ENCODE assay signal across 9 mouse cellular contexts in the genomic region with DNA sequence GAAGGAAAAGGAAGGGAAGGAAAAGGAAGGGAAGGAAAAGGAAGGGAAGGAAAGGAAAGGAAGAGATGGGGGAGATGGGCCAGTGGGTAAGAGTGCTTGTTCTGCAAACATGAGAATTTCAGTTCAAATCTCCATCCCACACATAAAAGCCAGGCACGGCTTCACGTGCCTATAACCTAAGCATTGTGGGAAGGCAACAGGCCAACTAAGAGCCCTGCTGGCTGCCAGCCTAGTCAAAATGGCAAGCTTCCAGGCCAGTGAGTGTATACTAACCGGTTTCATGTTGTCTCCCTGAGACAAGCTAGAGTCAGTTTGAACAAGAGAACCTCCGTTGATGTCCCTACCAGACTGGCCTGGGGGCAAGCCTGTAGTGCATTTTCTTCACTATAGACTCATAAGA. TPM values are rescaled to one million over a fixed set of nuclear protein-coding genes. Genes with fewer than 3 reads are reported as not detected.
DNase-seq lines count a peak whose midpoint lies in the region; ATAC-seq and TF ChIP-seq lines count a peak whose summit lies in the region.
"Had no signal": no experiment of that assay in that cellular context is flagged by ENCODE, and none has a peak within 500 bp of the region (broad histone marks: within the 10 kb centered on the region; RNA-seq: fewer than 3 reads in every experiment).

No protein-coding gene starts in this region.

- peaks cover 6% of the 10 kb centered on the region for H3K4me1 ChIP-seq in hindbrain, embryonic 12.5 days

- H3K27me3 ChIP-seq in C2C12 (ENCODE audit: control insufficient read depth, insufficient read depth, insufficient read length) = peaks cover 10% of the 10 kb centered on the region
- H3K27me3 ChIP-seq in hindbrain, embryonic 12.5 days = no peaks in the 10 kb centered on the region

- intact Hi-C loops in left cerebral cortex, postnatal 25 days (cut with DNase I) = no loop called here

- H3K79me3 ChIP-seq in C2C12 (ENCODE audit: low read depth) = no peaks in the 10 kb centered on the region

- no peak overlapping the region for H3ac ChIP-seq in C2C12 (ENCODE audit: control insufficient read depth, insufficient read length, low read depth)

- DNase-seq in frontal cortex, postnatal 10 days (ENCODE audit: low spot score in 2 of 2) = no peak
- DNase-seq in fibroblast of lung, adult 2 months (ENCODE audit: low read depth) = peak; percentile 71
- DNase-seq in left cerebral cortex, postnatal 25 days (ENCODE audit: low spot score in 2 of 2) = peak; percentile 41 to 71
- DNase-seq in right cerebral cortex, postnatal 4 days = peak; percentile 52
- no peak for DNase-seq in spleen, postnatal 4 days (ENCODE audit: low spot score in 2 of 2)

- no peaks in the 10 kb centered on the region for H3K36me3 ChIP-seq in C2C12 (ENCODE audit: control insufficient read depth, insufficient read depth)
- H3K36me3 ChIP-seq in hindbrain, embryonic 12.5 days = no peaks in the 10 kb centered on the region

- no peak overlapping the region for H3K27ac ChIP-seq in hindbrain, embryonic 12.5 days
- H3K27ac ChIP-seq: left cerebral cortex, adult 2 months had no signal

- TF ChIP-seq CTCF in C2C12 (IDR thresholded peaks at IDR 0.05; ENCODE audit: control insufficient read depth, insufficient read depth, insufficient read length) = no peak

- H3K9me3 ChIP-seq in hindbrain, embryonic 12.5 days (replicated peaks) = no peaks in the 10 kb centered on the region

- H3K79me2 ChIP-seq in C2C12 (ENCODE audit: control insufficient read depth, insufficient read depth) = no peaks in the 10 kb centered on the region

- H3K4me2 ChIP-seq in hindbrain, embryonic 12.5 days (replicated peaks) = no peak overlapping the region

- no peak overlapping the region for H3K4me3 ChIP-seq in C2C12 (ENCODE audit: insufficient read depth, poor library complexity, severe bottlenecking)
- H3K4me3 ChIP-seq in hindbrain, embryonic 12.5 days = no peak overlapping the region
- H3K4me3 ChIP-seq: left cerebral cortex, adult 2 months had no signal

- no peak overlapping the region for H3K9ac ChIP-seq in hindbrain, embryonic 12.5 days

- 87% methylated on average over 4 of the region's 4 CpGs for WGBS in hindbrain, embryonic 12.5 days

- peak; percentile 38; the same call in 1 of the 2 replicates for ATAC-seq in frontal cortex, adult (ENCODE audit: low TSS enrichment)
- no peak for ATAC-seq in hindbrain, embryonic 12.5 days (ENCODE audit: low FRiP score)

TF ChIP-seq in C2C12, 6 proteins besides CTCF, POLR2A, EP300 and RAD21:
- TF ChIP-seq FOSL1 (IDR thresholded peaks at IDR 0.05; ENCODE audit: insufficient read depth, low read length, poor library complexity, severe bottlenecking) = no peak
- peak; percentile 60 for TF ChIP-seq USF1 (IDR thresholded peaks at IDR 0.05; ENCODE audit: low read depth)

RNA-seq across cellular contexts. Expression of a gene that starts 23.8 kb away (rescaled TPM):
- 17.8 TPM for polyA plus RNA-seq in C2C12 (2012; fragmentation: generic; extraction: Trizol)
- 1 to 10 TPM; 8.3 to 9.8 TPM for total RNA-seq in left cerebral cortex, postnatal 25 days (2021)
- 44.3 and 46.1 TPM in 2 replicates for polyA plus RNA-seq in hindbrain, embryonic 12.5 days (2016; fragmentation: Nextera tagmentation; extraction: Ambion mirVana)

RNA-seq across cellular contexts. Expression of a gene that starts 32.4 kb away (rescaled TPM):
- 0.01 TPM for polyA plus RNA-seq in C2C12 (2012; fragmentation: generic; extraction: Trizol)
- 1 to 10 TPM; 2.0 to 2.8 TPM for total RNA-seq in left cerebral cortex, postnatal 25 days (2021)
- 1.9 and 2.2 TPM in 2 replicates for polyA plus RNA-seq in hindbrain, embryonic 12.5 days (2016; fragmentation: Nextera tagmentation; extraction: Ambion mirVana)

RNA-seq across cellular contexts. Expression of a gene that starts 57.1 kb away (rescaled TPM):
- polyA plus RNA-seq in C2C12 (2012; fragmentation: generic; extraction: Trizol) = 171 TPM
- total RNA-seq in left cerebral cortex, postnatal 25 days (2021) = 100 to 1,000 TPM; 140 to 161 TPM
- 64.5 and 74.1 TPM in 2 replicates for polyA plus RNA-seq in hindbrain, embryonic 12.5 days (2016; fragmentation: Nextera tagmentation; extraction: Ambion mirVana)

Comparison
In these comparisons a context has a peak if more than half of its experiments do, and no peak if none do; other contexts are left out.
1. DNase-seq: peak in fibroblast of lung, adult 2 months (single experiment), left cerebral cortex, postnatal 25 days (2 of 2) and right cerebral cortex, postnatal 4 days (single experiment); none in frontal cortex, postnatal 10 days (0 of 2) and spleen, postnatal 4 days (0 of 2).